Comparison of ENCODE assay signal across 15 mouse cellular contexts in the genomic region with DNA sequence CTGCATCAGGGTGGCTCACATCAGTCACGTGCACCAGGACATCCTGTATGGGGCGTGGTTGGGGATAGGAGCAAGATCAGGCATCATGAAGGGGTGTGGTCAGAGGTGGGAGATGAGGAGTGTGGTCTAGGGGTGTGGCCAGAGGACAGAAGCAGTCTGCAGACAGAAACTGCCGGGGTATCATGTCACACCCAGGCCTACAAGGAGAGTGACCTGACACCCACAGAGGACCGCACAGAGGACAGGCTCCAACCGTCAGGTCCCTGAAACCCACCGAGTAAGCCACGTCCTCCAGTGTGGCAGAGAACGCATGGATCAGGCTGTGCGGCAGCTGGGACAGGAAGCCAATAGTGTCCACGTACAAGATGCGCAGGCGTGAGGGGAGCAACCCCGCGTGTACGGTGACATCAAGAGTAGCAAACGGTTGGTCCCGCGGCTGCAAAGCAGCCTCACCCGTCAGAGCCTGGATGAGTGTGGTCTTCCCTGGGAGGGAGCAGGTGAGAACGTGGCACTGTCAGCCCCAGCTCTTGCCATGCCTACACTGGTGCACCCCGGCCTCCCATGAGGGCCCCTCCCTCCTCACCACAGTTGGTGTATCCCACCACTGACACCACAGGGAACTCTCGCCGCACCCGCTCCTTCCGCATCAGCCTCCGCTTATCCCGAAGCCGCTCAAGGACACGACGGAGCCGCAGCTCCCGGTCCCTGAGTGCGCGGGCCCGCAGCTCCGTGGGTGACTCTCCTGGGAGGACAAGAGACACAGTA. TPM values are rescaled to one million over a fixed set of nuclear protein-coding genes. Genes with fewer than 3 reads are reported as not detected.
DNase-seq lines count a peak whose midpoint lies in the region; ATAC-seq lines count a peak whose summit lies in the region.
"Had no signal": no experiment of that assay in that cellular context is flagged by ENCODE, and none has a peak within 500 bp of the region (broad histone marks: within the 10 kb centered on the region; RNA-seq: fewer than 3 reads in every experiment).

No protein-coding gene starts in this region.

- no peak overlapping the region for H3K4me3 ChIP-seq in forebrain, embryonic 12.5 days (replicated peaks)
- H3K4me3 ChIP-seq in midbrain, embryonic 15.5 days: no peak overlapping the region
- H3K4me3 ChIP-seq: hindbrain, embryonic 15.5 days had no signal

- H3K9ac ChIP-seq in forebrain, embryonic 12.5 days: no peak overlapping the region
- no peak overlapping the region for H3K9ac ChIP-seq in midbrain, embryonic 15.5 days
- H3K9ac ChIP-seq: hindbrain, embryonic 15.5 days had no signal

- ATAC-seq in forebrain, embryonic 12.5 days (ENCODE audit: low FRiP score): no peak
- ATAC-seq in midbrain, embryonic 15.5 days (replicated peaks): no peak

- H3K27ac ChIP-seq in forebrain, embryonic 12.5 days: no peak overlapping the region
- H3K27ac ChIP-seq in midbrain, embryonic 15.5 days: no peak overlapping the region
- H3K27ac ChIP-seq: hindbrain, embryonic 15.5 days had no signal

- no peaks in the 10 kb centered on the region for H3K9me3 ChIP-seq in forebrain, embryonic 12.5 days
- no peaks in the 10 kb centered on the region for H3K9me3 ChIP-seq in midbrain, embryonic 15.5 days
- H3K9me3 ChIP-seq: hindbrain, embryonic 15.5 days had no signal

- no peak overlapping the region for H3K4me2 ChIP-seq in forebrain, embryonic 12.5 days
- no peak overlapping the region for H3K4me2 ChIP-seq in midbrain, embryonic 15.5 days
- H3K4me2 ChIP-seq: hindbrain, embryonic 15.5 days had no signal

- H3K4me1 ChIP-seq in forebrain, embryonic 12.5 days: peaks cover 34% of the 10 kb centered on the region
- H3K4me1 ChIP-seq in midbrain, embryonic 15.5 days: peaks cover 36% of the 10 kb centered on the region

- H3K27me3 ChIP-seq in forebrain, embryonic 12.5 days: peaks cover 26% of the 10 kb centered on the region
- no peaks in the 10 kb centered on the region for H3K27me3 ChIP-seq in midbrain, embryonic 15.5 days (replicated peaks)
- H3K27me3 ChIP-seq: hindbrain, embryonic 15.5 days had no signal

- peak; percentile 32 to 36 for DNase-seq in adrenal gland, adult (ENCODE audit: inconsistent age in 2 of 2, low spot score in 1 of 2)
- no peak for DNase-seq in adrenal gland, postnatal 36 days
- peak; percentile 22 for DNase-seq in layer of hippocampus, adult 11-12 months (ENCODE audit: low spot score)
- DNase-seq in layer of hippocampus, adult 18-20 months (ENCODE audit: low spot score in 2 of 2): no peak
- DNase-seq in 416B (ENCODE audit: low read depth): peak; percentile 42
- DNase-seq in cerebellum, adult 8-10 months: peak; percentile 33
- DNase-seq: gastrocnemius, postnatal 36 days; kidney, adult 2 months; liver; lung, adult 2 months; thymus, postnatal 4 days had no signal

- WGBS in forebrain, embryonic 12.5 days: 96% methylated on average over 36 of the region's 36 CpGs
- WGBS in midbrain, embryonic 15.5 days: 96% methylated on average over 36 of the region's 36 CpGs

- H3K36me3 ChIP-seq in forebrain, embryonic 12.5 days (replicated peaks): peaks cover 45% of the 10 kb centered on the region
- peaks cover 28% of the 10 kb centered on the region for H3K36me3 ChIP-seq in midbrain, embryonic 15.5 days (replicated peaks)

RNA-seq across cellular contexts. Expression of a gene that starts 3.2 kb away (rescaled TPM):
- total RNA-seq in adrenal gland, postnatal 36 days (2021): 10 to 100 TPM; 50.6 to 71.9 TPM
- total RNA-seq in layer of hippocampus, adult 18-20 months (2021): 10 to 100 TPM; 77.8 to 81.5 TPM
- 39.3 and 44.4 TPM in 2 replicates for polyA plus RNA-seq in forebrain, embryonic 12.5 days (2016; fragmentation: Nextera tagmentation; extraction: Ambion mirVana)
- polyA plus RNA-seq in midbrain, embryonic 15.5 days (2015; fragmentation: Nextera tagmentation; extraction: Ambion mirVana): 67.0 and 67.3 TPM in 2 replicates

RNA-seq across cellular contexts. Expression of a gene that starts 5.0 kb away (rescaled TPM):
- total RNA-seq in adrenal gland, postnatal 36 days (2021): under 1 TPM in 1 of 2 experiments, not detected in 1; 0.10 TPM
- total RNA-seq in layer of hippocampus, adult 18-20 months (2021): 1 to 10 TPM; 5.0 to 5.1 TPM
- polyA plus RNA-seq in forebrain, embryonic 12.5 days (2016; fragmentation: Nextera tagmentation; extraction: Ambion mirVana): 1.1 and 1.2 TPM in 2 replicates
- polyA plus RNA-seq in midbrain, embryonic 15.5 days (2015; fragmentation: Nextera tagmentation; extraction: Ambion mirVana): 7.0 and 7.5 TPM in 2 replicates
- total RNA-seq: gastrocnemius, postnatal 36 days; megakaryocyte-erythroid progenitor cell, adult 5-6 weeks had no signal

RNA-seq across cellular contexts. Expression of a gene that starts 5.1 kb away (rescaled TPM):
- total RNA-seq in adrenal gland, postnatal 36 days (2021): 1 to 10 TPM; 6.5 to 6.9 TPM
- 10 to 100 TPM; 15.3 to 16.2 TPM for total RNA-seq in layer of hippocampus, adult 18-20 months (2021)
- 12.4 and 13.0 TPM in 2 replicates for polyA plus RNA-seq in forebrain, embryonic 12.5 days (2016; fragmentation: Nextera tagmentation; extraction: Ambion mirVana)
- 18.1 and 19.7 TPM in 2 replicates for polyA plus RNA-seq in midbrain, embryonic 15.5 days (2015; fragmentation: Nextera tagmentation; extraction: Ambion mirVana)

RNA-seq across cellular contexts. Expression of a gene that starts 10.6 kb away (rescaled TPM):
- under 1 TPM; 0.10 to 0.49 TPM for total RNA-seq in adrenal gland, postnatal 36 days (2021)
- under 1 TPM; 0.40 to 0.43 TPM for total RNA-seq in layer of hippocampus, adult 18-20 months (2021)
- 1.4 and 2.1 TPM in 2 replicates for polyA plus RNA-seq in forebrain, embryonic 12.5 days (2016; fragmentation: Nextera tagmentation; extraction: Ambion mirVana)
- polyA plus RNA-seq in midbrain, embryonic 15.5 days (2015; fragmentation: Nextera tagmentation; extraction: Ambion mirVana): 0.56 and 0.58 TPM in 2 replicates

RNA-seq across cellular contexts. Expression of a gene that starts 30.8 kb away (rescaled TPM):
- 10 to 100 TPM; 29.7 to 31.9 TPM for total RNA-seq in adrenal gland, postnatal 36 days (2021)
- 10 to 100 TPM; 37.3 to 46.6 TPM for total RNA-seq in layer of hippocampus, adult 18-20 months (2021)
- 79.2 and 81.8 TPM in 2 replicates for polyA plus RNA-seq in forebrain, embryonic 12.5 days (2016; fragmentation: Nextera tagmentation; extraction: Ambion mirVana)
- 88.0 and 91.7 TPM in 2 replicates for polyA plus RNA-seq in midbrain, embryonic 15.5 days (2015; fragmentation: Nextera tagmentation; extraction: Ambion mirVana)

Comparison
In these comparisons a context has a peak if more than half of its experiments do, and no peak if none do; other contexts are left out.
1. DNase-seq: peak in adrenal gland, adult (2 of 2), layer of hippocampus, adult 11-12 months (single experiment), 416B (single experiment) and cerebellum, adult 8-10 months (single experiment); none in adrenal gland, postnatal 36 days (0 of 2) and layer of hippocampus, adult 18-20 months (0 of 2).
2. RNA of a gene that starts 5.0 kb away (total RNA-seq): 5.0 to 5.1 TPM in layer of hippocampus, adult 18-20 months; 0.10 TPM in adrenal gland, postnatal 36 days; every median in the first group is over 4 times any median in the second.